Mouse (Mus musculus) T-helper 17 cell (primary cell): ENCODE data around the gene Dapl1.

Source experiments
- in situ Hi-C, 2 experiments: fragments of 300-600 bp; cut with MboI, MseI; formaldehyde crosslinking; loops; 1 replicate in 1 of 2; 2 replicates in 1 of 2; pipeline ENCODE4 v1.15.1; 2025; ENCODE audit warnings: high pct_unique_total_duplicates in 2 of 2

The Dapl1 gene

GRCm38 (mm10) chr2:59484438-59484837, at the start of gene Dapl1:
Gene Dapl1 (plus strand): TSS chr2:59484653.
- in situ Hi-C loops, result no loop called here

DNA sequence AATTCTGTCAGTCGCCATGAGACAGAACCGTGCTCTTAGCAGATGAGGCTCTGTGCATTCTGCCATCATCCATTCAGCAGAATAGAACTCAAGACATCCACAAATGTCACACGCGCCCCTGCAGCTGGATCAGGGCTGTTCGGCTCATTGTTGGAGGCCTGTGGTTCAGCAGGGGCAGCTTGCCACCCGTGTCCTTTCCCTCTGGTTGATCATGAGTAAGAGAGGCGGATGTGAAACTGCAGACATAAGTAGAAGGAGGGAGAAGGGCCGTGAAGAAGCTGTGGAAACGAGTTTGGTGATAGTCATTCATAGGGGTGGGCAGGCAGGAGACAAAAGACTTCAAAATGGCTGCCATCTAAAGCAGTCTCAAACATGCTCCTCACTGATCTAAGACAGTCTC, 49.6 kb upstream of the Dapl1 start:
- in situ Hi-C loops, result loop anchor here in 1 of 2 experiments (5.0 to 10.0 kb wide), 3 partner anchors 260 to 738 kb away; no protein-coding TSS in a partner anchor

GRCm38 (mm10) chr2:59437684-59438393, 46.6 kb upstream of the Dapl1 start:
- in situ Hi-C loops, result loop anchor here in 1 of 2 experiments (5.0 to 10.0 kb wide), 3 partner anchors 263 to 741 kb away; no protein-coding TSS in a partner anchor

DNA sequence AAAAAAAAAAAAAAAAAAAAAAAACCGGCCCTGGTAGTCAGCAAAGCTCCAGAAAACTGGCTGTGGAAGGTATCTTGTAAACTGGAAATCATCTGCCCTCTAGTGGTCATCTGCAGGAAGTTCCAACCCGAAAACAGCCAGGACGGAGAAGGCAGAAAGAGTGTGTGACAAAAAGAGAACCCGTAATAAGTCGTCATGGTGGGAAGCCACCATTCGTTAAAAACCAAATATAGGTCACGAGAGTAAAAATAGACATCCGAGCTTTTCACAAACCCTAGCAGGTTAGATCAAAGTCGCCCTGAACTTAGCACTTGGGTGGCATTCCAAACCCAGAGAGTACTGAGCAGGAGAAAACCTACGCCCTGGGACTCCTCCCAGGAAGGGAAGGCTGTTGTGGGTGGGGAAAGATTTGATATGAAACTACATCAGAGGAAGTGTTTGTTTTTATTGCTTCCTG, 45.9 kb upstream of the Dapl1 start:
- in situ Hi-C loops, result loop anchor here in 1 of 2 experiments (5.0 to 10.0 kb wide), 3 partner anchors 264 to 741 kb away; no protein-coding TSS in a partner anchor

GRCm38 (mm10) chr2:59439824-59440223, 44.6 kb upstream of the Dapl1 start:
- in situ Hi-C loops, result loop anchor here in 1 of 2 experiments (5.0 to 10.0 kb wide), 3 partner anchors 265 to 743 kb away; no protein-coding TSS in a partner anchor

DNA sequence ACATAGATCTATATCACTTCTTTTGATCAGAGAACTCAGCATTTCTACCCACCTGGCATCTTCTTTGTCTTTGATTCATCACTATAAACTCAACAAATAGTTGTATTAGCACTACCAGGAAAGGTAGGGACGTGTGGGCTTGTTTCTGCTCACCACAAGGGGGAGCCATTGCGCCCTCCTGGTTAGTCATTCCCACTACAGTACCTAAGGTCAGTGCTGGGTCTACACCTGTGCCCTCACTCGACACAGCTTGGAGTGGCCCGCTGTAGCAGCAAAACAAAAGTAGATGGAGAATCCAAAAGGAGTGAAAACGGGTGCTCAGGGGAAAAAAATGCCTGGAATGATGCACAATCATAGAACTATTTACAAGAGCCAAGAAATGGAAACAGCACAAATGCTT, 44.0 kb upstream of the Dapl1 start:
- in situ Hi-C loops, result no loop called here

DNA sequence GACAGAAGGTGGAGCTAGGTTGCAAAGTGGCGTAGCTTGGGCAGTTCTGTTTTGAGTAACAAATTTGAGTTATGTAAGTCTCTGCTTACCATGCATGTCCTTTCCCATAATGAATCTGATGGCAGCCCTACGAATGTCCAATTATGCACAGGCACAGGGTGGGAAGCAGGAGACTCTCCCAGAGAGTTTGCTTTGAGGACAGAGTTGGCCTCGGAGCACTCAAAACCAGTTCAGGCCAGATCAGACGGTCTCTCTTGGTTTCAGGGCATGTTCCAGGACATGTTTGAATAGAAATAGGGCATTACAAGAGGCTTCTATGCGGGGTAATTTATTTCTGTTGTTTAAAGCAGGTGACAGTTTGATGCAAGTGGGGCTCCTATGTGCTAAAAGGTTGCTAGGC, 42.8 kb upstream of the Dapl1 start:
- in situ Hi-C loops, result no loop called here

DNA sequence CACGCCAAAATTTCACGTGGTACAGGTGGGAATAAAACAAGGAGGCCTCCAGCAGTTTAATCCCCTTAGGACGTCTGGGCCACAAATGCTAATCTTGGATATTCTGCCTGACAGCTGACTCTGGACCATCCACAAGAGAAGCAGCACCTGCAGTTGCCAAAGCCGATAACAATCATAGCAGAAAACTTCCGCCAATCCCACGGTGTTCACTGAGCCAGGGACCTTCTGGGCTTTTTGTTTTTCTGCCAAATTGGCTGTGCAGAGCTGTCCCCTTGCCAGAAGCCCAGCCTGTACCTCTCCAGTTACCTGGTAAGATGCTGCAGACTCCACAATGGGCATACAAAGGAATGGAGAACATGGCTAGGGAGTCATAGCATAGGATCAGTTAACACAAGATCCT, 37.8 kb upstream of the Dapl1 start:
- in situ Hi-C loops, result no loop called here

DNA sequence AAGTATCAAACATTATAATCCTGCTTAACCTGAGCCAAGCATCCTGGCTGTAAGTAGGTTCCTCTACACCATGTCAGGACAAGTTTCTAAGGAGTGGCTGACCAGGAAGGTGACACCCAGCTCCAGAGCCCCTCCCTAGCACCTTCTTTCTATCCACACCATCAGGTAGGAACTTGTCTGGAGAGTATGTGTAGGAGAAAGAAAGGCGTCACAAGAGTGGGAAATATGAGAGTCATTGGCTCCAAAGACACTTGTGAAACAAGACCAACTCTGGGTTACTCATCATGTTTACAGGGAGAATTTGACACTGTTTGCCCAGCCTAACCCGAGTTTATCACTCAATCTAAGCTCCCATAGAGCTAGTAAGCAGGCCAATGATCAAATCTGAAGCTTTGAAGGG, 36.7 kb upstream of the Dapl1 start:
- in situ Hi-C loops, result no loop called here

DNA sequence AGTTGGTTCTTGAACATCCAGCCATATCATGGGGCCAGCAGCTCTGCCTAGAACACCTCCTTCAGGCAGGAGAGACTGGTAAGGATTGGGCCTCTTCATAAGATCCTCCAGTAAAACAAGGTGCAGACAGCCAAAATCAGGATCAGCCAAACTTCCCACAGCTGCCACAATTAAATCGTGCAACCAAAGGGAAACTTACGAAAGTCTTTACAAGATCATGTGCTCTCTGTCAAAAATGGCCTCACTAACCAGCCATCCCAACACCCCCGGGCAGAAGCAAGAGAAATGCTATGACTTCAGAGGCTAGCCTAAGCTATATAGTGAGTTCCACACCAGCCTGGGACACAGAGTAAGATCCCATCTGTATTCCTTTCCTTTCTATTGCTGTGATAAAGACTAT, 35.9 kb upstream of the Dapl1 start:
- in situ Hi-C loops, result no loop called here

GRCm38 (mm10) chr2:59448921-59449320, 35.5 kb upstream of the Dapl1 start:
- in situ Hi-C loops, result no loop called here

- in situ Hi-C loops, result no loop called here
These were observed 32.8 kb upstream of the Dapl1 start for GRCm38 (mm10) chr2:59451675-59452074.

DNA sequence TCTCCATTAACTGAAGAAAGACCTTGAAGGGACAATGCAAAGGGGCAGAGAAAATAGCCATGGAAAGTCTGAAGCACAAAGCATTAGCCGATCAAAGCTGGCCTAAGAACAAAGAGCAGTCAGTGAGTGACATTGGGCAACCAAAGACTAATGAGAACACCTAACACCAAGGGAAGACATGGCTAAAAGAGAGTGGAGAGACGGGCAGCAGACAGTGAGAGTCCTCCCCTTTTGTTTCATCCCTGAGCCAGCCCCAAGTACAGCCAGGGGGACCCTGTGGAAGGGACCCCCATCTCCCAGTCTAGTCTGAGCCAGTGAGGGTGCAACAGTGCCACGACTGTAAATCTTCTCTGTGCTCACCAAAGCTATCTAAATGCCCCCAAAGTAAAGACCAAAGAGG, 32.4 kb upstream of the Dapl1 start:
- in situ Hi-C loops, result no loop called here

DNA sequence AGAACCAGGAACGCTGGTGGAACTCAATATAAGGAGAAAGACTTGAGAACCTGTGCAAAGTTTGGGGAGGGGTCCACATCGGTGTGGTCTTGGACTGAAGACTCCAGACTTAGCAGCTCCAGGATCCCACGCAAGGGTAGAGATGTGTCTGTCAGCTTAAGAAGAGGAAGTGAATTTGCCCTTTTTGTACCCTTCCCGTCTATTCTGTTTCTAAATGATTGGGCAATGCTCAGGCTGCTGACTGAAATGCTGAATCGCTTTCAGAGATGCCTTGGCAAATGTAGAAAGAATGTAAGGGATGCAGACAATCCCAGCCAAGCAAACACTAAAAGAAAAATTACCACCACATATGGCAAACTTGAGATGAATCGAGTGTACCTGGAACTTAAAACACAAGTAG, 22.4 kb upstream of the Dapl1 start:
- in situ Hi-C loops, result loop anchor here in 1 of 2 experiments (10.0 kb wide), 1 partner anchor 407 kb away; no protein-coding TSS in a partner anchor

GRCm38 (mm10) chr2:59463428-59464182, 20.8 kb upstream of the Dapl1 start:
- in situ Hi-C loops, result loop anchor here in 1 of 2 experiments (10.0 kb wide), 1 partner anchor 409 kb away; no protein-coding TSS in a partner anchor

DNA sequence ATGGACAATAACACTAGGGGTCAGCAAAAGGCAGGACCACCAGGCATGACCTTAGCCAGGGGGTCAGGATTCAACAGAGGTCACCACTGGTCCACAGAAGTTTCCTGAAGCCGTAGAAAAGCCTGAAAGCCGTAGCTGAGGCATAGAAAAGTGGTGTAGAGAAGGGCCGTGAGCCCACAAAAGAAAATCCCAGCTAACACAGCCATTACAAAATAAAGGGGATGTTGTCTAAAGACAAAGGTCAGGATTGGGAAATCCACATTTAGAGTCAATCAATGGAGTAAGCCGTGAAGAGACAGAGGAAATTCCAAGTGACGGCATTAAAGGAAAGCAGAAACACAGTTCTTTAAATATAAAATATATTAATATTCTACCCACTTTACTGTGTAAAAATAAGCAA, 18.8 kb upstream of the Dapl1 start:
- in situ Hi-C loops, result loop anchor here in 1 of 2 experiments (10.0 kb wide), 1 partner anchor 411 kb away; no protein-coding TSS in a partner anchor

DNA sequence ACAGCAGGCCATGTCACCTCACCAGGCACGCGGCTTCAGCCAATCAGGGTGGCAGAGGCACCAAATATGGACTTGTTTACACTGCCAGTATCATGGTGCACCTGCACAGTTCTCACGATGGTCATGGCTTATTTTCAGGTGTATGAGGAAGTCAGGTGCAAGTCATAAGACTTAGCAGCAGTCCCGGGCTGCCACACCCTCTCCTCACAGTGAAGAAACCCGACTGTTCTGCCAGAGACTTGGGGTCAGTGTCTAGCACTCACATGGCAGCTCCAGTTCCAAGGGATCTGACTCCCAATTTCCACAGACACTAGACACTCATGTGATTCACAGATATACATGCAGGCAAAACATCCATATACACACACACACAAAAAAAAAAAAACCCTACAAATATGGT, 18.1 kb upstream of the Dapl1 start:
- in situ Hi-C loops, result loop anchor here in 1 of 2 experiments (10.0 kb wide), 1 partner anchor 412 kb away; no protein-coding TSS in a partner anchor

GRCm38 (mm10) chr2:59467085-59467484, 17.4 kb upstream of the Dapl1 start:
- in situ Hi-C loops, result loop anchor here in 1 of 2 experiments (10.0 kb wide), 1 partner anchor 412 kb away; no protein-coding TSS in a partner anchor

DNA sequence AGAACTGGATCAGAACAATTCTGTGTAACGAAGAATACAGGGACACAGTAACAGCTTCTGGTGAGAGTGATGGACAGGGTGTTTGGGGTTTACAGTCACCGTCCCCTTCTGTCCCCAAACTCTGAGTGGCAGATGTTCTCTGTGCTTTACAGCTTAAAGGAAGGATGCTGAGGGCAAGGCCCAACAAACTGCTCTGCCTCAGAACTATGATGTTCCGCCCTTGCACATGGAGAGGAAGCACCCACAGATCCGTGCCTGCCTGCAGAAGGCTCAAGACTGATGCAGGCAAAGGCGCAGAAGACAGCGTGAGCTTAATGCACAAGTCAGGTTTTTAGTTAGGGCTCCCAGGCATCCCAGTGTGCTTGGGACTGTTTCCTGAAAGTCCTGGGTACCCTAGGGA, 16.5 kb upstream of the Dapl1 start:
- in situ Hi-C loops, result loop anchor here in 1 of 2 experiments (10.0 kb wide), 1 partner anchor 413 kb away; no protein-coding TSS in a partner anchor

DNA sequence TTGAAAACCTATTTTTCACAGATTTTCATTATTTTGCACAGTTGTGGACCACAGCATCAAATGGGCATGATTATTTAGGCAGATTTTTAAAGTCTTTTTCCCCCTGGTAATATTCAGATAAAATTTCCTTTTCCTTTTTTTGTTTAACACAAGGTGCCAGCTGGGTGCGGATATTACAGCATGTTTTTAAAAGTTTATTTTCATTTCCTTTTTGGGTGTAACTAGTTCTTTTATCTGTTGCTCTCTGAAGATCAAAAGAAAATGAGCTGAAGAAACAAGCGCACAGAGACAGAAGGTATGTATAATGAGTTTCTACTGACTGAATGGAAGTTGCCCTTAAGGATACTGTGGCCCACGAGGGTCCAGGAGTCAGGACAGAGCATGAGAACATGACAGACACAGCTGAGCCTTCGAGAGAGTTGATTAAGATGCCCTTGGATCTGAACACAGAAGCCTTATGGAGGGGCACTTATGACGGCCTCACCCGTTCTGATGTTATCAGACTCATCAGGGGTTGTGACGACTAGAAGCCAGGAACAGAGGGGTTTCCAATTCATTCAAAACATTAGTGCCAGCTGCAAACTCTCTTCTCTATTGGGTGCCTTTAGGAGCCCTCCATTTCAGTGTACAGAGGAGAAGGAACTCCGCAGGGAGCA, 14.7 kb upstream of the Dapl1 start:
- in situ Hi-C loops, result loop anchor here in 1 of 2 experiments (10.0 kb wide), 1 partner anchor 415 kb away; no protein-coding TSS in a partner anchor

DNA sequence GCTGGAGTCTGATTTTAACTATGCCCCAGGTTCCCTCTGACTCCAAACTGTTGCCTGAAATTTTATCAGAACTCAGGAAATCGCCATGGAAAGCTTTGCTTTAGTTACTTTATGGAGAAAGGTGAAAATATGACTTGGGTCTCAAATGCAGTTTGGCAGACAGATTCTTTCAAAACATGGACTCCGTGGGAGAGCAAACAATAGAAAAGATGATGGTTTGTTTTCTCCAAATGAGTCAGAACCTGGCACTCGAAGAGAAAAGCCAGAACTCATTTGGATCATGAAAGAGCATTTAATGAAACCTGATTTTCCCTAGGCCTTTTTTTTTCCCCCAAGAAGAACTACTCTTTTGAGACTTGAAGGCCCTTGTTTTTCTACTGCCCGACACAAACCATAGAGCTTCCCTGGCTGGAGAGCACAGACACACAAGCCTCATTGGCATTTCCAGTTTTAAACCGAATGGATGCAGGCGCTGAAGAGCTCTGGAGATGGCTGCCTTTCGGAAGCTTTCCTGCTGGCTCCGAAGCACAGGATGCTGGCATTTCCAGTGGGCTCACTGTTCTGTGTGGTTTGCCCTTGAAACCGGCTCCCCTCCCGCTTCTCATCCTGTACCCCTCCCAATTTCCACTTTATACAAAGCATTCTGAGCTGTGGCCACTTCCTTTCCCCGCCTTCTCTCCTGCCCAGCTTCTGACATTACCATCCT, 14.0 kb upstream of the Dapl1 start:
- in situ Hi-C loops, result no loop called here
